Mouse (Mus musculus): ENCODE results near the gene Rpap2. TPM values are rescaled to one million over a fixed set of nuclear protein-coding genes. Genes with fewer than 3 reads are reported as not detected.
A peak's percentile ranks its signal among the peaks of the same experiment; 100 is the strongest.

Gene Rpap2
- polyA plus RNA-seq, 1 experiment from 2014 or later, result 23.2 TPM

GRCm38 (mm10) chr5:107644595-107644994 is 47.4 kb downstream of the Rpap2 start:
- no peak overlapping the region for H3K4me3 ChIP-seq
- WGBS, result 93% methylated on average over 2 of the region's 2 CpGs
- H3K27ac ChIP-seq, result no peak overlapping the region
- no peaks in the 10 kb centered on the region for H3K27me3 ChIP-seq (replicated peaks)
- no peak overlapping the region for H3K9ac ChIP-seq
- no peaks in the 10 kb centered on the region for H3K9me3 ChIP-seq
- H3K36me3 ChIP-seq (replicated peaks), result no peaks in the 10 kb centered on the region
- no peak for ATAC-seq (replicated peaks)
- H3K4me1 ChIP-seq, result no peaks in the 10 kb centered on the region
- H3K4me2 ChIP-seq, result no peak overlapping the region

- no peak overlapping the region for H3K9ac ChIP-seq
- no peaks in the 10 kb centered on the region for H3K27me3 ChIP-seq (replicated peaks)
- 85% methylated on average over 2 of the region's 2 CpGs for WGBS
- H3K9me3 ChIP-seq, result no peaks in the 10 kb centered on the region
- ATAC-seq (replicated peaks), result no peak
- no peaks in the 10 kb centered on the region for H3K36me3 ChIP-seq (replicated peaks)
- no peak overlapping the region for H3K27ac ChIP-seq
- H3K4me3 ChIP-seq, result no peak overlapping the region
- H3K4me1 ChIP-seq, result no peaks in the 10 kb centered on the region
- H3K4me2 ChIP-seq, result no peak overlapping the region
Measured at GRCm38 (mm10) chr5:107645935-107646334, 48.8 kb downstream of the Rpap2 start.

- H3K4me1 ChIP-seq, result no peaks in the 10 kb centered on the region
- no peak overlapping the region for H3K9ac ChIP-seq
- H3K4me2 ChIP-seq, result no peak overlapping the region
- H3K36me3 ChIP-seq (replicated peaks), result no peaks in the 10 kb centered on the region
- 60% methylated on average over 4 of the region's 4 CpGs for WGBS
- H3K27ac ChIP-seq, result no peak overlapping the region
- H3K4me3 ChIP-seq, result no peak overlapping the region
- ATAC-seq (replicated peaks), result no peak
- no peaks in the 10 kb centered on the region for H3K27me3 ChIP-seq (replicated peaks)
- no peaks in the 10 kb centered on the region for H3K9me3 ChIP-seq
Measured at GRCm38 (mm10) chr5:107647580-107647979, 50.4 kb downstream of the Rpap2 start.

DNA sequence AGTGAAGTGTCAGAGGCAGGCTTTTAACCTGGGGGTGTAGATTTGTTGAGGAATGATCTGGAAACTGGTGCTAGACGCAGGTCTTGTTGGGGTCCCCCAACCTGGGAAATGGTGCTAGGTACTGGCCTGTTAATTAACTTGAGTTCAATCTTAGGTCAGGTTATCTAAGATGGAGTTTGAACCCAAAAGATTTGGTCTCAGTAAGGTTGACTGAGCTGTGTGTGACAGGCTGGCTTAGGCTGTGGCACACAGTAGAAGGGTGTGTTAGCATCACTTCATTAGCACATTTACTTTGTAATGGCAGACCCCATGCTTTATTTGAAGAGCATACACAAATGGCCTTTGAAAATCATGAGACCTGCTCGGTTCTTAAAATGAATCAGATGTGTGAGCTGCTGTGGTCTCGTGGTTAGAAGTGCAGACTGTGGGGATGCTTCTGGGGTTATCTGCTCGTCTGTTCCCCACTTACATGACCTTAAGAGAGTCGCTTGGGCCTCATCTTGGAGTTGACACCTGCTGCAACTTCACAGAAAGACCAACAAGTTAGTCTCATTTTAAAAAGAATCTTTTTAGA is 51.5 kb downstream of the Rpap2 start:
- Histone ChIP-seq H3K36me3 (replicated peaks) (no peaks in the 10 kb centered on the region), H3K9ac (no peak overlapping the region), H3K4me2 (no peak overlapping the region), H3K4me1 (no peaks in the 10 kb centered on the region), H3K9me3 (no peaks in the 10 kb centered on the region), H3K27me3 (replicated peaks) (no peaks in the 10 kb centered on the region), H3K27ac (no peak overlapping the region), H3K4me3 (no peak overlapping the region)
- 86% methylated on average over 5 of the region's 5 CpGs for WGBS
- ATAC-seq (replicated peaks), result no peak

DNA sequence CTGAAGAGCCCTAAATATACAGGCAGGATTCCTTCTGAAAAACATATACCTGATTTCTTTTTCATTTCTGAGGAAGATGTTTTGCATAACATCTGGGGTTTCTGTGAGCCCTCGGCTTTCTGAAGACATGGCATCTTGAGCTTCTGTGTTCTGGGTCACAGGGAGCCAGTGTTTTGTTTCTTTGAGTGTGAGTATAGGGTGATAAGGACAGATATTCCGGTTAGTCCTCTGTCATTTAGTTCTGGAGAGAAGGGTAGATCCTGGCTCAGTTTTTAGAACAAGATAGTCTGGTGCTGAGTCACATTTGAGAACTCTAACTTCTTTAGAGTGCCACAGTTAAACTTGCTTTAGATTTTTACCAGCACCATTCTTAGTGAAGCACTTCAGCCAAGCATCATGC is 52.5 kb downstream of the Rpap2 start:
- H3K9ac ChIP-seq, result no peak overlapping the region
- WGBS, result 91% methylated on average over 2 of the region's 2 CpGs
- no peaks in the 10 kb centered on the region for H3K27me3 ChIP-seq (replicated peaks)
- no peak overlapping the region for H3K4me2 ChIP-seq
- no peak overlapping the region for H3K4me3 ChIP-seq
- H3K4me1 ChIP-seq, result no peaks in the 10 kb centered on the region
- H3K36me3 ChIP-seq (replicated peaks), result no peaks in the 10 kb centered on the region
- no peaks in the 10 kb centered on the region for H3K9me3 ChIP-seq
- ATAC-seq (replicated peaks), result no peak
- H3K27ac ChIP-seq, result no peak overlapping the region

DNA sequence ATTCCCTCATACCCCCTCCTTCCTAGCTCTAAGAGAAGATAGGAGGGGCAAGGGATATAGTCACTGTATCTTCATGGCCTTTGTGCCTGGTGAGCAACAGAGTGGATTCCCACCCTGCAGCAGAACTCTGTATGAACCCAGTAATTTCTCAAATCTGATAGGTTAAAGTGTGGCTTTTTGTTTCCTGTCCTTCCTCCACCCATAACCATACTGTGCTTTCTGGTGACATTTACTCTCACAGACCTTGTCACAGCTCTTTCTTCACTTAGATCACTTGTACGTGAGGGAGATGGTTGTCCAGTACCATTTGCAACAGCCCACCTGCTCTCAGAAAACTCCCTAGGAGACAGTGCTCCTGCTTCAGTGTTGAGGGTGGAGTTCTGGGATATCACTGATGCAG is 53.3 kb downstream of the Rpap2 start:
- Histone ChIP-seq H3K36me3 (replicated peaks) (no peaks in the 10 kb centered on the region), H3K9me3 (no peaks in the 10 kb centered on the region), H3K4me3 (no peak overlapping the region), H3K27ac (no peak overlapping the region), H3K4me2 (no peak overlapping the region), H3K27me3 (replicated peaks) (no peaks in the 10 kb centered on the region), H3K4me1 (no peaks in the 10 kb centered on the region), H3K9ac (no peak overlapping the region)
- ATAC-seq (replicated peaks), result no peak
- WGBS, result 97% methylated on average over 1 of the region's 1 CpGs

DNA sequence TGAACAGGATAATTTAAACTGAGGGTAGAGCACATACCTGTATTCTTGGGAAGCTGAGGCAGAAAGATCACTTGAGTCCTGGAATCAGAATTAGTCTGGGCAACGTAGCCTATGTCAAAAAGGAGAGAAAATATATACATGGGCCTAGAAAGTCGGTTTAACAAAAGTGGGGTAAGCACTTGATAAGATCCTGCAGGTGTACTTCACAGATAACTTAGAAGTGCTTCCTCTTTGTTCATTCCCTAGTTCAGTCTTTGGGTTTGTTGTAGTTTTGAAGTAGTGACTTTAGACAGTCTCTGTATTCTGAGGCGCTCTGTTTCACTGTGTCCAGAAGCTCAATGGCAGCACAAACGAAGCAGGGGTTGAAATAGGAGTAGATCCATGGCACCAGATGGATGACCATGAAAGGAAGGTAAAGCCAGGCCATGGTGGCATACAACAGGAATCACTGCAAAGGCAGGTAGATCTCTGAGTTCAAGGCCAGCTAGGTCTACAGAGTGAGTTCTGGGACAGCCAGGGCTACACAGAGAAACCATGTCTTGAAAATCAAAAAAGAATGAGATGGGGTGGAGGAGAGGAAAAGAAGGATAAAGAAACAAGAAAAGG is 55.0 kb downstream of the Rpap2 start:
- no peak overlapping the region for H3K4me2 ChIP-seq
- H3K4me1 ChIP-seq, result no peaks in the 10 kb centered on the region
- no peaks in the 10 kb centered on the region for H3K9me3 ChIP-seq
- no peak for ATAC-seq (replicated peaks)
- 0 out of 2 replicates have a peak, but pooled peaks cover under 1% of the 10 kb centered on the region for H3K36me3 ChIP-seq (replicated peaks)
- H3K4me3 ChIP-seq, result no peak overlapping the region
- no peak overlapping the region for H3K9ac ChIP-seq
- no peak overlapping the region for H3K27ac ChIP-seq
- no peaks in the 10 kb centered on the region for H3K27me3 ChIP-seq (replicated peaks)
- WGBS, result 90% methylated on average over 4 of the region's 4 CpGs

- Histone ChIP-seq H3K27ac (no peak overlapping the region), H3K4me2 (no peak overlapping the region), H3K9ac (no peak overlapping the region), H3K27me3 (replicated peaks) (no peaks in the 10 kb centered on the region), H3K9me3 (no peaks in the 10 kb centered on the region), H3K4me1 (no peaks in the 10 kb centered on the region), H3K4me3 (no peak overlapping the region), H3K36me3 (replicated peaks) (no peaks in the 10 kb centered on the region)
- WGBS, result 76% methylated on average over 5 of the region's 5 CpGs
- ATAC-seq (replicated peaks), result no peak
Measured at GRCm38 (mm10) chr5:107678392-107678791, 81.2 kb downstream of the Rpap2 start.

DNA sequence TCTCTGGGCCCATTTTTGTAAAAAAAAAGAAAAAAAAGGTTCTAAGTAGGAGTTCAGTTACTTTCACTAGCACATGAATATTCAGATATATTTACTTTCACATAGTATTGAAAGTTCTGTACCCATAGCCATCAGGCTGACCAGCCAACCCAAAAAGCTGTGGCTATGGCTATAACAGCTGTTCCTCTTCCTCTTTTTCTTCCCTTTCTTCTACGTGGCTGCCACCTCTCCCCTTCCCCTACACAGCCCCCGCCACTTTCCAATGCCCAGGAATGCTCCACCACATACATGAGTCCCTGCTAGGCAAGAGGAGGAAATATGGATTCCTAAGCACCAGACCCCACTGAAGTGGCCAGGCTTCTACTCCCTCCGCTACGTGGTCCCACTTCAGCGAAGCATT is 84.1 kb downstream of the Rpap2 start:
- 85% methylated on average over 5 of the region's 5 CpGs for WGBS
- no peak for ATAC-seq (replicated peaks)
- H3K9ac ChIP-seq, result no peak overlapping the region
- no peak overlapping the region for H3K4me3 ChIP-seq
- H3K36me3 ChIP-seq (replicated peaks), result no peaks in the 10 kb centered on the region
- H3K27me3 ChIP-seq (replicated peaks), result no peaks in the 10 kb centered on the region
- no peak overlapping the region for H3K4me2 ChIP-seq
- H3K4me1 ChIP-seq, result no peaks in the 10 kb centered on the region
- H3K27ac ChIP-seq, result no peak overlapping the region
- no peaks in the 10 kb centered on the region for H3K9me3 ChIP-seq

DNA sequence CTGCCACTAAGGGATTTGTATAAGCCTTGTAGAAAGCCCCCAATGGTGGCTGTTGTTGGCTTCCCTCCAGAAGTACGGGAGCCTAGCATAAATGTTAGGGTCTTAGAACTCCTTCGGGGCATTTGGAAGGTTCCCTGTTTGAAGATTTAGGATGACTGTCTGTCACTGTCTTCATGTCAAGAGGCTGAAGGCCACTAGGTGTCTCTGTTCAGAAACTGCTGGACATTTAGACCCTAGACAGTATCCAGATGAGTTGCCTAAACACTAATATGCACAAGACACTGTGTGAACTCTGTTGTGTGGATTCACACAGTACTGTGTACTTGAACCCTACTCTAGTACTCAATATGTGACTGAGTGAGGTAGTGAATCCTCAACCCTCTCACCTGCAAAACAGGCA is 87.2 kb downstream of the Rpap2 start:
- Histone ChIP-seq H3K4me1 (0 out of 2 replicates have a peak, but pooled peaks cover 5% of the 10 kb centered on the region), H3K9me3 (no peaks in the 10 kb centered on the region), H3K27ac (no peak overlapping the region), H3K9ac (no peak overlapping the region), H3K27me3 (replicated peaks) (0 out of 2 replicates have a peak, but pooled peaks cover 2% of the 10 kb centered on the region), H3K36me3 (replicated peaks) (no peaks in the 10 kb centered on the region), H3K4me2 (no peak overlapping the region), H3K4me3 (no peak overlapping the region)
- no peak for ATAC-seq (replicated peaks)
- 66% methylated on average over 2 of the region's 2 CpGs for WGBS

DNA sequence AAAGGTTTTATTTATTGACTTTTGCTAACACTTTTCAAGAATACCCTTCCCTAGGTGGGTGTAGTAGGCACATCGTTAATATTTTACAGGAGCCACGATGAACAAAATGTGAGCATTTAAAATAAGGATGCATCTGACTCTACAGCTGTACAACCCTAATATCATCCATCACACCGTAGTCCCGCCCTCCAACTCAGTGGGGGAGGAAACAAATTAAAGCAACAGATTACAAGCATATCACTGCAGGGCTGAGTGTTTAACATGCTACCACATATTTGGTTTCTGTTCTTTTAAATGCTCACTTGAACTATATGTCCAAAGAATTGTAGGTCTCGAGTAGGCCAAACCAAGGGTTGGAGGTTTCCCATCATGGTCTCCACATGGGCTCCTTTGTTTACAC is 90.0 kb downstream of the Rpap2 start:
- H3K27me3 ChIP-seq (replicated peaks), result peaks cover 8% of the 10 kb centered on the region; the same call in 1 of the 2 replicates
- 96% methylated on average over 5 of the region's 5 CpGs for WGBS

GRCm38 (mm10) chr5:107687592-107688498 is 90.7 kb downstream of the Rpap2 start:
- 16% methylated on average over 46 of the region's 46 CpGs for WGBS
- peak overlapping the region; percentile 69 for H3K4me2 ChIP-seq
- ATAC-seq (replicated peaks), result peak; percentile 97
- peak overlapping the region; percentile 65 for H3K27ac ChIP-seq
- H3K4me3 ChIP-seq, result peak overlapping the region; percentile 52
- H3K9ac ChIP-seq, result peak overlapping the region; percentile 52
- no peaks in the 10 kb centered on the region for H3K36me3 ChIP-seq (replicated peaks)
- no peaks in the 10 kb centered on the region for H3K9me3 ChIP-seq
- H3K4me1 ChIP-seq, result 0 out of 2 replicates have a peak, but pooled peaks cover 5% of the 10 kb centered on the region
- H3K27me3 ChIP-seq (replicated peaks), result peaks cover 8% of the 10 kb centered on the region; the same call in 1 of the 2 replicates

More for the DNA sequence above, 90.0 kb downstream of the Rpap2 start:
- H3K4me1 ChIP-seq, result 0 out of 2 replicates have a peak, but pooled peaks cover 5% of the 10 kb centered on the region
- no peak overlapping the region for H3K4me3 ChIP-seq
- H3K36me3 ChIP-seq (replicated peaks), result no peaks in the 10 kb centered on the region
- 0 out of 2 replicates have a peak, but pooled peaks have one; percentile 16 for ATAC-seq (replicated peaks)
- no peak overlapping the region; the same call in 1 of the 2 replicates for H3K4me2 ChIP-seq
- H3K9ac ChIP-seq, result no peak overlapping the region
- no peak overlapping the region for H3K27ac ChIP-seq
- no peaks in the 10 kb centered on the region for H3K9me3 ChIP-seq
